Mouse (Mus musculus): ENCODE data around the gene Chrm1. TPM values are rescaled to one million over a fixed set of nuclear protein-coding genes. Genes with fewer than 3 reads are reported as not detected.

Chrm1 gene
- polyA plus RNA-seq, 1 experiment from 2014 or later: 1.2 TPM

DNA sequence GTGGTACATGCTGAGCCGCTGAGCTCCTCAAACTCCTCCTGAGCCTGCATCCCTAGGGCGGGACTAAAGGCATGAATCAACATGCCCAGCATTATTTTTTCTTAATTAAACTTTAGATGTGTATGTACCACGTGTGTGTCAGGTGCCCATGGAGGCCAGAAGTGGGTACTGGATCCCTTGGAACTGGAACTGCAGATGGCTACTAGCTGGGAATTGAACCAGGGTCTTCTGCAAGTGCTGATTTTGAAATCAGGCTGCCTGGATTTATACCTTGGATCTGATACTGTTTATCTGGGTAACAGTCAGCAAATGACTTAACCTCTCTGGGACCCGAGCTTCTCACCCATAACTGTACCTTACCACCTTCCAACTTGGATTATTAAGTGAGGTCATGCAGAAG lies 58.4 kb downstream of the Chrm1 start:
- Histone ChIP-seq H3K27ac (ENCODE audit: low read length) (peak overlapping the region; percentile 99), H3K9me3 (ENCODE audit: control insufficient read depth, low read length) (no peaks in the 10 kb centered on the region), H3K9ac (ENCODE audit: low read depth, low read length) (peak overlapping the region; percentile 90), H3K4me3 (ENCODE audit: low read length) (peak overlapping the region; percentile 59), H3K4me1 (ENCODE audit: control insufficient read depth, insufficient read depth, low read length) (peaks cover 13% of the 10 kb centered on the region), H3K36me3 (ENCODE audit: control insufficient read depth, insufficient read depth, low read length) (peaks cover 3% of the 10 kb centered on the region; the same call in 1 of the 2 replicates), H3K4me2 (ENCODE audit: low read depth, low read length) (peak overlapping the region; percentile 60), H3K27me3 (replicated peaks; ENCODE audit: control insufficient read depth, insufficient read depth, low read length) (no peaks in the 10 kb centered on the region)
- ATAC-seq: no peak
- 49% methylated on average over 4 of the region's 4 CpGs for WGBS

DNA sequence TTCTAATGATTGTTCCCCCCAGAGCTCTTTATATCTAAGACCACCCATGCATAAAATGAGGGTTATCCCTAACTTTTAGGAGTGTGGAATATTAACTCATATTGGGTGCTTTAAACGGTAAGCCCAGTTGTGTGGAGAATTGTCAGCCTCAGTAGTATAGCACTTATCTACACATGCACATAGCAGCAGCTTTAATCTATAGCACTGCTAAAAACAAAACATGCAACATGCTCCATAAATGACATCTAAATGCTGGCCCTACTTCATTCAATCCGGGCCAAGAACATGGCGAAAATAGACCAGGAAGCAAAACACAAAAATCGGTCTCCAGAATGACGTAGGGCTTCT lies 58.9 kb downstream of the Chrm1 start:
- peak overlapping the region; percentile 99 for H3K27ac ChIP-seq (ENCODE audit: low read length)
- peaks cover 13% of the 10 kb centered on the region for H3K4me1 ChIP-seq (ENCODE audit: control insufficient read depth, insufficient read depth, low read length)
- under 1% methylated on average over 5 of the region's 5 CpGs for WGBS
- ATAC-seq: no peak; the same call in 1 of the 2 replicates
- peak overlapping the region; percentile 90 for H3K9ac ChIP-seq (ENCODE audit: low read depth, low read length)
- H3K4me3 ChIP-seq (ENCODE audit: low read length): peak overlapping the region; percentile 59
- no peaks in the 10 kb centered on the region for H3K27me3 ChIP-seq (replicated peaks; ENCODE audit: control insufficient read depth, insufficient read depth, low read length)
- peak overlapping the region; percentile 60 for H3K4me2 ChIP-seq (ENCODE audit: low read depth, low read length)
- H3K9me3 ChIP-seq (ENCODE audit: control insufficient read depth, low read length): no peaks in the 10 kb centered on the region
- H3K36me3 ChIP-seq (ENCODE audit: control insufficient read depth, insufficient read depth, low read length): peaks cover 3% of the 10 kb centered on the region; the same call in 1 of the 2 replicates

DNA sequence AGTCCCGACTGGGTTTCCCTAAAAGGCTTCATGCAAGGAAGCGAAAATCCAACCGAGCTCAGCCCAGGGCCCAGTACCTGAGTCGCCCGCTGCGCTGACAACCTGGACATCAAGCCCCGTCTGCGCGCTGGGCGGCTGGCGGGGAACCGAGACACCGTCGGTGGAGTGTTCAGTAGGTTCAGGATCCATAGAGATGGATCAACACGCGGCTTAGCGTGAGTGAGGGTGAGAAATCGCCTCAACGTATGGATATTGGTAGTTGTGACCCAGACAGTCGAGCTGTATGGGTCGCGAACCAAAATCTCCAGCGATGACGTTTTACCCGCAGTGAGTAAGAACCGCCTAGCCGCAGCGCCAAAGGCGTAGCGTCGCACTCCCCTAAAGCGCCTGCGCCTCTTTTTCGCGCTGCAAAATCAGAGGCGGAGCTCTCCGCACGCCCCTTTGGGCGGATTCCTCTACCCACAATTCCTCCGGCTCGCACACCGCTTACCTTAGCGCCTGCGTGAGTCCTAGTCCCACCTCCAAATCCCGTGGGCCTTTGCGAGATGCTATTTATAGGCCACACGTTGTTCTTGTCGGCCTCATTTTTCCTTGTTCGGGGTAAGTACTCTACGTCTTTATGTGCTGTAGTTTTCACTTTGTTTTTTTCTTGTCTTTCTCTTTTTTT lies 59.5 kb downstream of the Chrm1 start, which contains the start of gene Slc3a2:
Gene Slc3a2 (minus strand): TSS at position 463 of the 667 bp plus-strand sequence.
- H3K4me3 ChIP-seq (ENCODE audit: low read length): peak within 1 kb of the TSS; percentile 59
- H3K9ac ChIP-seq (ENCODE audit: low read depth, low read length): peak within 1 kb of the TSS; percentile 90
- peaks cover 3% of the 10 kb centered on the region; the same call in 1 of the 2 replicates for H3K36me3 ChIP-seq (ENCODE audit: control insufficient read depth, insufficient read depth, low read length)
- H3K27me3 ChIP-seq (replicated peaks; ENCODE audit: control insufficient read depth, insufficient read depth, low read length): no peaks in the 10 kb centered on the region
- WGBS: under 1% methylated on average over 50 of the region's 50 CpGs
- no peaks in the 10 kb centered on the region for H3K9me3 ChIP-seq (ENCODE audit: control insufficient read depth, low read length)
- peaks cover 13% of the 10 kb centered on the region for H3K4me1 ChIP-seq (ENCODE audit: control insufficient read depth, insufficient read depth, low read length)
- peak within 1 kb of the TSS; percentile 99 for H3K27ac ChIP-seq (ENCODE audit: low read length)
- ATAC-seq: peak; percentile 96
- H3K4me2 ChIP-seq (ENCODE audit: low read depth, low read length): peak within 1 kb of the TSS; percentile 60

DNA sequence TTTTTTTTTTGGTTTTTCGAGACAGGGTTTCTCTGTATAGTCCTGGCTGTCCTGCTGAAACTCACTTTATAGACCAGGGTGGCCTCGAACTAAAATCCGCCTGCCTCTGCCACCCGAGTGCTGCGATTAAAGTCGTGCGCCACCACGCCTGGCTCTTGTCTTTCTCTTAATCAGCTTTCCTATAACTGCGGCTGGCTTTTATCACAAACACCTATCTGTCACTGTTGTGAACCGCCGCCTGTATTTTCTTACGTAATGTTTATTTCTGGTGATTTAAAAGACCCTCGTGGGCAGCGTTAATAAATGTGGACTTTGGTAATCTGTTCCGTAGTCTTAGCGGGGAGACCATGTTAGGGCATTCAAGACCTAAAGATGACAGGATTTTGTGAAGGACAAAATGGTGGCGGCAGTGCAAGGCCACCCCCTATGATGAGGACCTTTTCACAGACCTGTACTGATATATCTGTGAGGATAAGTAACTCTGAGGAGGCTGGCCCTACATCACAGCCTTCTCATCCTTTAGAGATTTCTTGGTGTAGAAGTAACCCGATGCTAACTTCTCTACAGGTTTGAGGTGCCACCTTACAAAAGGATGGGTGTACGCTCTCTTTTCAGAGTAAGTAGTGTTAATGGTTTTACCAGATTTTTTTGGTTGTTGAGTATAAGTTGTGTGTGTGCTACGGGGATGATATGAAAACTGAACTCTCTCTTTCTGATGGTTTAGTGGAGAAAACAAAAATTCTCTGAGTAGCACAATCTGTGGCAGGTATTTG lies 60.2 kb downstream of the Chrm1 start:
- H3K9me3 ChIP-seq (ENCODE audit: control insufficient read depth, low read length): no peaks in the 10 kb centered on the region
- under 1% methylated on average over 20 of the region's 20 CpGs for WGBS
- peaks cover 3% of the 10 kb centered on the region; the same call in 1 of the 2 replicates for H3K36me3 ChIP-seq (ENCODE audit: control insufficient read depth, insufficient read depth, low read length)
- peak overlapping the region; percentile 59 for H3K4me3 ChIP-seq (ENCODE audit: low read length)
- peak overlapping the region; percentile 77 for H3K9ac ChIP-seq (ENCODE audit: low read depth, low read length)
- H3K4me1 ChIP-seq (ENCODE audit: control insufficient read depth, insufficient read depth, low read length): peaks cover 13% of the 10 kb centered on the region
- H3K4me2 ChIP-seq (ENCODE audit: low read depth, low read length): peak overlapping the region; percentile 53
- H3K27me3 ChIP-seq (replicated peaks; ENCODE audit: control insufficient read depth, insufficient read depth, low read length): no peaks in the 10 kb centered on the region
- no peak for ATAC-seq
- peak overlapping the region; percentile 67 for H3K27ac ChIP-seq (ENCODE audit: low read length)

DNA sequence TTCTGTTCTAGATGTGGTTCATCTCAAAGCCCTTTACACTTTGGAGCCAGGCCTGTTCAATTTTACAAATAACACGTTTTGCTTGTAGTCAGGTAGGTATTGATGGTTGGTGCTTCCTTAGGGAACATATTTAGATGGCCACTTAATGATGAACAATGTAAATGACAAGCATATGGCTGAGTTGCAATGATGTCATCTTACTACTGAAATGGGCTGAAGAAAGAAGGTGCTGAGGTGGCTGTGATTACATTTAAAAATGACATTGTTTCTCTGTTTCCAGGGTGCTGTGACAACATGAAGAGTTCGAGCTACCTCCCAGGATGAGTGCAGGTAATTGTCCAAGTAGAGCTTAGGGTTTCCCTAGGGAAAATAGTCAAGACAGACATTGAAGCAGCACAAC lies 60.8 kb downstream of the Chrm1 start:
- no peaks in the 10 kb centered on the region for H3K27me3 ChIP-seq (replicated peaks; ENCODE audit: control insufficient read depth, insufficient read depth, low read length)
- 4% methylated on average over 2 of the region's 2 CpGs for WGBS
- peaks cover 3% of the 10 kb centered on the region; the same call in 1 of the 2 replicates for H3K36me3 ChIP-seq (ENCODE audit: control insufficient read depth, insufficient read depth, low read length)
- peak overlapping the region; percentile 59 for H3K4me3 ChIP-seq (ENCODE audit: low read length)
- peaks cover 13% of the 10 kb centered on the region for H3K4me1 ChIP-seq (ENCODE audit: control insufficient read depth, insufficient read depth, low read length)
- H3K9ac ChIP-seq (ENCODE audit: low read depth, low read length): peak overlapping the region; percentile 77
- H3K27ac ChIP-seq (ENCODE audit: low read length): no peak overlapping the region
- no peak for ATAC-seq
- H3K9me3 ChIP-seq (ENCODE audit: control insufficient read depth, low read length): no peaks in the 10 kb centered on the region
- peak overlapping the region; percentile 53 for H3K4me2 ChIP-seq (ENCODE audit: low read depth, low read length)

DNA sequence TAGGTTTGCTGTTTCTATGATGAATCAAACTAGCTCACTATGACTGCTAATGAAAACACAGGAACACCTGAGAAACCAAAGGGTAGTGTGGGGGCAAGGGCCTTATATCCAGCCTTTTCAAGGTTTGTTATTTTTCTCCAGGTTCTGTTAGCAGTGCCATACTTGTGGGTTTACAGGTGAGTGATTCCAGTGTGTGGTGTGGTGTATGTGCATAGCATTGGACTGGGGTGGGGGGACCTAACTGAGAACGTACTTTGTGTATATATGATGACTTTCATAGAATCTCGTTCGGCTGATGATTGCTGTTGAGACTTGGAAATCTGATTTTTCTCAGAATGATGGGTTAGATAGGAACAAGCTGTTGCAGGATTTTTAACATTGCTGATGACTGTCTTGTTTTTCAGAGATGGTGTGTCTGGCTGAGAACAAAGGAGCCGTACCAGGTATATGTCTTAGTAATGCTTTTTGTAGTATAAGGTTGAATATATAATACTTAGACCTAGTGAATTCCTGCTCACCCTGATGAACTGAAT lies 61.6 kb downstream of the Chrm1 start:
- peaks cover 13% of the 10 kb centered on the region for H3K4me1 ChIP-seq (ENCODE audit: control insufficient read depth, insufficient read depth, low read length)
- WGBS: 41% methylated on average over 4 of the region's 4 CpGs
- peak overlapping the region; percentile 8; the same call in 1 of the 2 replicates for H3K27ac ChIP-seq (ENCODE audit: low read length)
- peak overlapping the region; percentile 53 for H3K4me2 ChIP-seq (ENCODE audit: low read depth, low read length)
- ATAC-seq: no peak
- peaks cover 3% of the 10 kb centered on the region; the same call in 1 of the 2 replicates for H3K36me3 ChIP-seq (ENCODE audit: control insufficient read depth, insufficient read depth, low read length)
- peak overlapping the region; percentile 59 for H3K4me3 ChIP-seq (ENCODE audit: low read length)
- H3K9ac ChIP-seq (ENCODE audit: low read depth, low read length): peak overlapping the region; percentile 77
- no peaks in the 10 kb centered on the region for H3K27me3 ChIP-seq (replicated peaks; ENCODE audit: control insufficient read depth, insufficient read depth, low read length)
- no peaks in the 10 kb centered on the region for H3K9me3 ChIP-seq (ENCODE audit: control insufficient read depth, low read length)

DNA sequence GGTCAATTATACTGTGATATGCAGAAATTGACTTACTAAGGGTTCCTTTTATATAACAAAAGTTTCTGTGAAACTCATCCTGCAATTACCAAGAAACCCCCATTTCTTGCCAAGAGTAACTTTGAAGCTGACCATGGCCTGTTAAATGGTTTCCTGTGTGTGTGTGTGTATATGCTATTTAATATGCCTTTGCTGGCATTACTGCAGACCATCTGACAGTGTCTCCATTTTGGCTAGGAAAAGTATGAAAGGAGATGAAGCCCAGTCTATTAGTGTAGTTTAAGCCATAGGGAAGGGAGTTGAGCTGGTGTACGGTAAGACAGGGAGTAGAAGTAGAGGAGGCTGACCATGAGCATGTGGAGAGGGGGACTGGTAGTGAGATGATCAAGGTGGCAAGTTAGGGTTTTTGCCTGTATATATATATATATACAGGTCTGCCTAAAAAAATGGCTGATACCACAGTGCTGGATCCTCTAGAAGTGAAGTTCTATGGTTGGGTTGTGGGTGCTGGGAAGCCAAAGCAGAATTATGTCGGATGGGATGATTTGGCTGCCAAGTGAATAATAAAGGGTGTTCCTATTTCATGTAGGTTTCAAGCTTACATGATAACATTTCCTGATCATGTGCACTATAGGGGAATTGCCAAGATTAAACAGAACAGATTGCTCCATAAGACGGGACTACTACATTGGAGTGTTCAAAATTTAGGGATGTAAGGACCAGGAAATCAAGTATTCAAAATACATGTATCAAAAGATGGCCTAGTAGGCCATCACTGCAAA lies 63.2 kb downstream of the Chrm1 start:
- H3K9me3 ChIP-seq (ENCODE audit: control insufficient read depth, low read length): no peaks in the 10 kb centered on the region
- no peak overlapping the region for H3K4me3 ChIP-seq (ENCODE audit: low read length)
- H3K27me3 ChIP-seq (replicated peaks; ENCODE audit: control insufficient read depth, insufficient read depth, low read length): no peaks in the 10 kb centered on the region
- H3K36me3 ChIP-seq (ENCODE audit: control insufficient read depth, insufficient read depth, low read length): peaks cover 3% of the 10 kb centered on the region; the same call in 1 of the 2 replicates
- peak overlapping the region; percentile 30; the same call in 1 of the 2 replicates for H3K27ac ChIP-seq (ENCODE audit: low read length)
- no peak overlapping the region for H3K9ac ChIP-seq (ENCODE audit: low read depth, low read length)
- ATAC-seq: no peak
- peaks cover 9% of the 10 kb centered on the region; the same call in 1 of the 2 replicates for H3K4me1 ChIP-seq (ENCODE audit: control insufficient read depth, insufficient read depth, low read length)
- WGBS: 29% methylated on average over 3 of the region's 3 CpGs
- no peak overlapping the region for H3K4me2 ChIP-seq (ENCODE audit: low read depth, low read length)

DNA sequence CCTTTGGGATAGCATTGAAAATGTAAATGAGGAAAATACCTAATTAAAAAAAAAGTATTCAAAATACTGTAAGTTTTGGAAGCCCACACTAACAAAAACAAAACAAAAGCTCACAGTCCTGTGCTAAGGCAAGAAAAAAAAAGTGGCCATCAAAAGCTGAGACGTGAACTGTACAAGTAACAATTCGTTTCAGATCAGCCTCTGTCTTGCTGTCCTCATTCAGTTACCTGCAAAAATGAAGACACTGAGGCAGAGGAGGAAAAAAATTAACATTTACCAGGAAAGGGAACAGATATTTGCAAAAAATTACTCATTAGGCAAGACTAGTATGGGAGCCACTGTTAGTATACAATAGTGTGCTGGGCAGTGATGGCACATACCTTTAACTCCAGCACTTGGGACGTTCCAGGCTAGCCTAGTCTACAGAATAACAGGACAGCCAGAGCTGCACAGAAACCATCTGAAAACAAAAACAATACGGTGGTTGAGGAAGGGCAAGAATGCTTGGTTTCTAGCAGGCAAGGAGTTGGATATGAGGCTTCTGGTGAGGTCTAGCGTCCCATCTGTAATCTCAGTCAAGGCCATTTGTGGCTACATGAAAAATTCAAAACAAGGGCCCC lies 64.0 kb downstream of the Chrm1 start:
- no peak overlapping the region for H3K4me3 ChIP-seq (ENCODE audit: low read length)
- 23% methylated on average over 5 of the region's 5 CpGs for WGBS

More for the DNA sequence above, 64.0 kb downstream of the Chrm1 start:
- no peak for ATAC-seq
- Histone ChIP-seq H3K9me3 (ENCODE audit: control insufficient read depth, low read length) (no peaks in the 10 kb centered on the region), H3K4me2 (ENCODE audit: low read depth, low read length) (no peak overlapping the region), H3K27ac (ENCODE audit: low read length) (no peak overlapping the region), H3K36me3 (ENCODE audit: control insufficient read depth, insufficient read depth, low read length) (peaks cover 3% of the 10 kb centered on the region; the same call in 1 of the 2 replicates), H3K9ac (ENCODE audit: low read depth, low read length) (no peak overlapping the region), H3K4me1 (ENCODE audit: control insufficient read depth, insufficient read depth, low read length) (peaks cover 9% of the 10 kb centered on the region; the same call in 1 of the 2 replicates), H3K27me3 (replicated peaks; ENCODE audit: control insufficient read depth, insufficient read depth, low read length) (no peaks in the 10 kb centered on the region)

All from intestine, embryonic 16.5 days (tissue).